In genomic region chr2:52946524-52947186, GRCm38 (mm10) we compare ENCODE assay signal across 14 mouse cellular contexts.
DNase-seq lines count a peak whose midpoint lies in the region; ATAC-seq lines count a peak whose summit lies in the region.
"Had no signal": no experiment of that assay in that cellular context is flagged by ENCODE, and none has a peak within 500 bp of the region (broad histone marks: within the 10 kb centered on the region; RNA-seq: fewer than 3 reads in every experiment).

No protein-coding gene starts in this region.

- no peaks in the 10 kb centered on the region for H3K36me3 ChIP-seq in forebrain, embryonic 14.5 days (ENCODE audit: control insufficient read depth, insufficient read depth, low read length)
- no peaks in the 10 kb centered on the region for H3K36me3 ChIP-seq in midbrain, embryonic 11.5 days (ENCODE audit: control insufficient read depth, insufficient read depth, low read length)
- H3K36me3 ChIP-seq: liver, embryonic 13.5 days had no signal

- H3K4me3 ChIP-seq in forebrain, embryonic 14.5 days (ENCODE audit: low read depth, low read length) = no peak overlapping the region
- H3K4me3 ChIP-seq in midbrain, embryonic 11.5 days (ENCODE audit: low read depth, low read length) = no peak overlapping the region
- H3K4me3 ChIP-seq: liver, embryonic 13.5 days had no signal

- peaks cover 22% of the 10 kb centered on the region for H3K4me1 ChIP-seq in forebrain, embryonic 14.5 days (ENCODE audit: control insufficient read depth, insufficient read depth, low read length)
- peaks cover 13% of the 10 kb centered on the region for H3K4me1 ChIP-seq in midbrain, embryonic 11.5 days (ENCODE audit: control insufficient read depth, insufficient read depth, low read length)

- H3K9me3 ChIP-seq in forebrain, embryonic 14.5 days (replicated peaks; ENCODE audit: control insufficient read depth, low read length) = no peaks in the 10 kb centered on the region
- H3K9me3 ChIP-seq in midbrain, embryonic 11.5 days (ENCODE audit: control insufficient read depth, low read length) = no peaks in the 10 kb centered on the region
- H3K9me3 ChIP-seq: liver, embryonic 13.5 days had no signal

- ATAC-seq in forebrain, embryonic 14.5 days = peak; percentile 64
- ATAC-seq in midbrain, embryonic 11.5 days (ENCODE audit: low FRiP score) = peak; percentile 80
- ATAC-seq in megakaryocyte progenitor cell, adult 5-6 weeks (replicated peaks; ENCODE audit: poor library complexity) = no peak

- H3K4me2 ChIP-seq in forebrain, embryonic 14.5 days (ENCODE audit: low read length) = no peak overlapping the region
- H3K4me2 ChIP-seq in midbrain, embryonic 11.5 days = no peak overlapping the region
- H3K4me2 ChIP-seq: liver, embryonic 13.5 days had no signal

- H3K9ac ChIP-seq in forebrain, embryonic 14.5 days (ENCODE audit: low read length) = no peak overlapping the region
- 0 out of 2 replicates have a peak overlapping the region, but pooled peaks have one; percentile 21 for H3K9ac ChIP-seq in midbrain, embryonic 11.5 days (ENCODE audit: low read length)
- H3K9ac ChIP-seq: liver, embryonic 13.5 days had no signal

- intact Hi-C loops in left cerebral cortex, postnatal 4 days (cut with DNase I) = no loop called here
- intact Hi-C loops in left cerebral cortex, postnatal 14 days (cut with DNase I) = no loop called here

- peak overlapping the region; percentile 72; the same call in 1 of the 2 replicates for H3K27ac ChIP-seq in forebrain, embryonic 14.5 days (ENCODE audit: low read depth, low read length)
- H3K27ac ChIP-seq in midbrain, embryonic 11.5 days (ENCODE audit: low read depth, low read length) = peak overlapping the region; percentile 31; the same call in 1 of the 2 replicates
- H3K27ac ChIP-seq: liver, embryonic 13.5 days; macrophage had no signal

- H3K27me3 ChIP-seq in forebrain, embryonic 14.5 days (replicated peaks; ENCODE audit: control insufficient read depth, insufficient read depth, low read length) = no peaks in the 10 kb centered on the region
- H3K27me3 ChIP-seq in midbrain, embryonic 11.5 days (ENCODE audit: control insufficient read depth, insufficient read depth, low read length) = no peaks in the 10 kb centered on the region
- H3K27me3 ChIP-seq: liver, embryonic 13.5 days had no signal

- 14% methylated on average over 11 of the region's 11 CpGs for WGBS in forebrain, embryonic 14.5 days
- WGBS in midbrain, embryonic 11.5 days = 24% methylated on average over 11 of the region's 11 CpGs

- DNase-seq in left cerebral cortex, postnatal 4 days = peak; percentile 18
- DNase-seq in left cerebral cortex, postnatal 14 days (ENCODE audit: low spot score in 2 of 2) = no peak
- peak; percentile 73 for DNase-seq in forebrain, embryonic 14.5 days (ENCODE audit: low spot score)
- peak; percentile 92 for DNase-seq in midbrain, embryonic 11.5 days (ENCODE audit: low spot score, missing footprints)
- DNase-seq in retina, postnatal 7 days (ENCODE audit: low read depth, low spot score) = peak; percentile 24
- DNase-seq in spleen, postnatal 10 days (ENCODE audit: low spot score in 2 of 2) = no peak
- DNase-seq in heart, postnatal 4 days = no peak
- DNase-seq: adrenal gland, adult 8-10 months; cerebellum, adult 8-10 months; heart, postnatal 10 days; liver, embryonic 13.5 days; thymus, postnatal 25 days had no signal

Comparison
In these comparisons a context has a peak if more than half of its experiments do, and no peak if none do; other contexts are left out.
1. DNase-seq: peak in left cerebral cortex, postnatal 4 days (single experiment), forebrain, embryonic 14.5 days (single experiment), midbrain, embryonic 11.5 days (single experiment) and retina, postnatal 7 days (single experiment); none in left cerebral cortex, postnatal 14 days (0 of 2), spleen, postnatal 10 days (0 of 2) and heart, postnatal 4 days (single experiment).